Mouse (Mus musculus) large intestine, adult 2 months (tissue): Measurements from ENCODE around the gene Fbxo40. TPM values are rescaled to one million over a fixed set of nuclear protein-coding genes. Genes with fewer than 3 reads are reported as not detected.

Source experiments
- DNase-seq: peaks from one replicate; pipeline ENCODE4 v3.0.0-alpha.2; 2012; ENCODE audit warnings: low read depth, low spot score
- WGBS: fragments of 180-500 bp; shearing (Covaris S2); methylation state at CpG from one replicate; pipeline ENCODE4 v1.1.7; 2018; 5-methylcytosine and 5-hydroxymethylcytosine counted together
- polyA plus RNA-seq: library from polyadenylated mRNA; depleted of rRNA; stranded (reverse); fragments of >200 nt; gene quantifications from 2 replicates; pipeline ENCODE4 v1.2.3, GENCODE M21; 2012; rRNA removed

Fbxo40 gene
- polyA plus RNA-seq, 1 experiment, result 0.66 TPM

DNA sequence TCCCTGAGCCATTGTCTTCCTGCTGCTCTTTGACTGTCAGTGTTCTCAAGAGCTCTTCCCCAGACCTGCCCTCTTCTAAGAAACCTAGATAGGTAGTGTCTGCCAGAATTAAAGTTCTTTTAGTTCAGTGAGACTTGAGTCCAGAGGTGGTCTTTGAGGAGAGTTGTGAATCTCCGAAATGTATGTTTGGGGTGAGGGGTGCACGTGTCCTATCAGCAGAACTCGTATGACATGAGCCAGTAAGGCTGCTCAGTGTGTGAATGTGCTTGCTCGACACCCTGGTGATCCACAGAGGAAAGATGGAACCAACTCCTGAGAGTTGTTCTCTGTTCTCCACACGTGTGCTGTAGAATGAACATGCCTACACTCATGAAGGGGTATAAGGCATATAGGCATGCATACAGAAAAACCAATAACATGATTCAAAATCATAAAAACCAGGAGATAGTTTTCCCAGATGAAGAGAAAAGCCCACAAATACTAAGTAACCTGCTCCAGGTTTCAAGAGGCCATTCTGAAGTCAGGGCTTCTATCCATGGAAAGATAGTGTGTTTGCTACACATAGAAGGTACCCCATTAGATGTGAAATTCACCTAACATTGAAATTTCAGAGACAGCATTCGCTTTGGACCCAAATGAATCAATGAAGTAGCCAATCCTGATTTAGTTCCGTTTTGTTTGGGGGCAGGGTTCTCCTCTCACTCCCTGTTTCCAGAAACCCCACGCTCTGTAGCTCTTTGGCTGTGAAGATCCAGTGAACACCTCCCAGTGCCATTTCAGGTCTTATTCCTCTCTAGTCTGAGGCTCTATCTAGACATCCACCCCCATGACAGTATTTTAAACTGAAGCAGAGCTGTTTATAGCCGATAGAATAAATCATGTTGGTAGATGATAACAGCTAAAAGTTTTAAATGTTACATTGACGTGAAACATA lies 63.5 kb downstream of the Fbxo40 start:
- 94% methylated on average over 10 of the region's 10 CpGs for whole genome bisulfite sequencing

GRCm38 (mm10) chr16:36925797-36926196 lies 64.5 kb downstream of the Fbxo40 start:
- DNase-seq, result no peak
- 46% methylated on average over 6 of the region's 6 CpGs for WGBS

More for the DNA sequence above, 63.5 kb downstream of the Fbxo40 start:
- no peak for DNase-seq

DNA sequence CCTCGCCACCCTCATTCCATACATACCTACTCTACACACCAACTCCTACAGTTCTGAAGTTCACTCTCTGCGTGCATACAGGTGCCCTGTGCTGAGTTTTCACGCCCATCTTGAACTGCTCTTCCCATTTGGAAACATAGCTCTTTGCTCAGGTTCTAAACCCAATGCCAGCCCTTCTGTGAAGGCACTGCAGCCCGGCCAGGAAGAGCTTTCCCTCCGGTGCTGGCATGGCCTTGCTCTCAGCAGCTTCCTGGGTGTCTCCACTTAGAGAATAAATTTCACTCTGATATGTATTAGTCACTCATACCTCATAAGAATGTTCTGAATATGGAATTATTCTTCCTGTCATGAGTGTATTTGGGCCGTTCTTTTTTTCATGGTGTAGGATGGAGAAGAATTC lies 64.9 kb downstream of the Fbxo40 start:
- DNase-seq, result no peak
- 90% methylated on average over 6 of the region's 6 CpGs for WGBS

DNA sequence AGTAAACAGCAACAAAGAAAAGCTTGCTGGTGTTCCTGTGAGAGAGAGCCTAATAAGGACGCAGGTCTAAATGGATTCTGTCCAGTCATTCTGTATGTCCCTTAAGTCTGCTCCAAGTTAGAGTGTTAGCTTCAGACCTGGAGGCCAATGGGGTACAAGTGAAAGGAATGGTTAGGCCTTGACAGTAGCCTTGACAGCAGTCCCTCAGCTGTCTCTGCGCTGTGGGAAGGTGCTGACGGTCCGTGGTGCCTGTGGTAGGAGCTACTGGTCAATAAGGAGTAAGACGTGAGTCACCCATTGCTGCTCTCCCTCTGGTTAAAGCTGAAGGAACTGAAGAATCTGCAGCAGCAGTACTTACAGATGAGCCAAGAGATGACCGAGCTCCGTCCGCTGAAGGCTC lies 66.0 kb downstream of the Fbxo40 start:
- no peak for DNase-seq
- WGBS, result 91% methylated on average over 8 of the region's 8 CpGs

GRCm38 (mm10) chr16:36921980-36922379 lies 68.3 kb downstream of the Fbxo40 start:
- DNase-seq, result no peak
- 89% methylated on average over 6 of the region's 6 CpGs for WGBS

- WGBS, result 93% methylated on average over 8 of the region's 8 CpGs
- no peak for DNase-seq
Observed at GRCm38 (mm10) chr16:36921067-36921613, 69.1 kb downstream of the Fbxo40 start.

DNA sequence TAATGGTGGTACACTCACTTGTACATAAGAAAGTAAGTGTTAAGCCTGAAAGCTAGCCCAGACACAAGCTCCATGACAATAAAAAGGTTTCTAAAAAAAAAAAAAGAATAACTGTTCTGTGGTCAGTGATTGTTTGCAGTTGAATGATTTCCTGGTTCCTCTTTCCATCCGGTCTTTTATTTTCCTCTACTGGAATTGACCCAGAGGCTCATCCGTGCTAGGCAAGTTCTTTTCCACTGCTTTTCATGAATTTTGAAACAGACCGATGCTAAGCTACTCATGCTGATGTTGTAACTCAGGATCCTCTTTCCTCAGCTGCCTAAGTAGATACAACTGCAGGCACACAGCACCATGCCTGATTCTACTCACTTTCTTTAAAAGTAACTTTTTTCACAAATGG lies 69.9 kb downstream of the Fbxo40 start:
- 50% methylated on average over 3 of the region's 3 CpGs for WGBS
- no peak for DNase-seq

- no peak for DNase-seq
- WGBS, result 89% methylated on average over 10 of the region's 10 CpGs
Observed at GRCm38 (mm10) chr16:36918505-36918904, 71.8 kb downstream of the Fbxo40 start.

GRCm38 (mm10) chr16:36914195-36914594 lies 76.1 kb downstream of the Fbxo40 start:
- WGBS, result 64% methylated on average over 5 of the region's 5 CpGs
- no peak for DNase-seq

Other genes starting within 250 kb of the Fbxo40 start
- 0.62 and 2.4 TPM in 2 replicates for gene Slc15a2, start 205.5 kb downstream of the Fbxo40 start, polyA plus RNA-seq
- gene Iqcb1, start 162.1 kb downstream of the Fbxo40 start, polyA plus RNA-seq, result 1.1 and 1.2 TPM in 2 replicates
- gene Eaf2, start 115.5 kb downstream of the Fbxo40 start, polyA plus RNA-seq, result 2.1 and 4.7 TPM in 2 replicates
- gene Golgb1, start 115.3 kb downstream of the Fbxo40 start, polyA plus RNA-seq, result 57.5 and 62.7 TPM in 2 replicates
- 16.0 and 19.3 TPM in 2 replicates for gene Hcls1, start 55.5 kb downstream of the Fbxo40 start, polyA plus RNA-seq
- gene Polq, start 21.3 kb upstream of the Fbxo40 start, polyA plus RNA-seq, result 0.90 and 1.2 TPM in 2 replicates